Mouse (Mus musculus): ENCODE measurements around the gene Jade2. TPM values are rescaled to one million over a fixed set of nuclear protein-coding genes. Genes with fewer than 3 reads are reported as not detected.
A peak's percentile ranks its signal among the peaks of the same experiment; 100 is the strongest.

The Jade2 gene
- polyA plus RNA-seq, 1 experiment from 2014 or later, result 1.9 TPM

- Histone ChIP-seq H3K36me3 (peaks cover 61% of the 10 kb centered on the region), H3K4me3 (no peak overlapping the region), H3K27ac (no peak overlapping the region), H3K4me2 (no peak overlapping the region), H3K9ac (no peak overlapping the region), H3K4me1 (peaks cover 7% of the 10 kb centered on the region), H3K27me3 (no peaks in the 10 kb centered on the region), H3K9me3 (no peaks in the 10 kb centered on the region)
- ATAC-seq (ENCODE audit: insufficient number of reproducible peaks, low FRiP score, low TSS enrichment, low read depth), result 0 out of 2 replicates have a peak, but pooled peaks have one; percentile 48
- WGBS, result 74% methylated on average over 4 of the region's 4 CpGs
Measured at GRCm38 (mm10) chr11:51831962-51832909, 25.2 kb downstream of the Jade2 start.

- Histone ChIP-seq H3K4me1 (0 out of 2 replicates have a peak, but pooled peaks cover 3% of the 10 kb centered on the region), H3K4me3 (no peak overlapping the region), H3K27ac (no peak overlapping the region), H3K36me3 (peaks cover 73% of the 10 kb centered on the region), H3K9ac (no peak overlapping the region), H3K27me3 (no peaks in the 10 kb centered on the region), H3K9me3 (no peaks in the 10 kb centered on the region), H3K4me2 (no peak overlapping the region)
- 85% methylated on average over 19 of the region's 19 CpGs for WGBS
- no peak for ATAC-seq (ENCODE audit: insufficient number of reproducible peaks, low FRiP score, low TSS enrichment, low read depth)
Measured at GRCm38 (mm10) chr11:51824867-51825424, 32.5 kb downstream of the Jade2 start.

- WGBS, result 88% methylated on average over 3 of the region's 3 CpGs
- peaks cover 74% of the 10 kb centered on the region for H3K36me3 ChIP-seq
Measured at GRCm38 (mm10) chr11:51823963-51824753, 33.3 kb downstream of the Jade2 start.

DNA sequence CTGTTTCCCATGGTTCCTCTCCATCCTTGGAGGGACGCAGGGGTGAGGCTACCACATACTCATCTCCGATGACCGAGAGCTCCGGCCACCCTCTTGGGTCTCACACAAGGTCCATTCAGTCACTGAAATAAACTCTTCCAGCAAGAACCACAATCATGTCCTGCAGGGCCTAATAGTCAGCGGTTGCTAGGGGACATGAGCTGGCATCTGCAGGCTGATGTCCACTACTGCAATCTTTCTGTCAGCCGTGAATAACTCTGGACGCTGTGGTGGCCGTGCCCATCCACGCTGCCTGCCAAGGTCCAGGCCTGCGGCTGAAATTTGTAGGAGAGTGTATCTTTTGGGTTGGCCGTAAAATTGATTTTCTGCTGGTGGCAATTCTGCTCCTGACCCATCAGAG, 34.2 kb downstream of the Jade2 start:
- H3K9me3 ChIP-seq, result no peaks in the 10 kb centered on the region
- WGBS, result 81% methylated on average over 11 of the region's 11 CpGs
- no peak overlapping the region for H3K4me3 ChIP-seq
- no peak overlapping the region for H3K4me2 ChIP-seq
- no peak overlapping the region for H3K9ac ChIP-seq
- H3K4me1 ChIP-seq, result 0 out of 2 replicates have a peak, but pooled peaks cover 3% of the 10 kb centered on the region
- H3K36me3 ChIP-seq, result peaks cover 77% of the 10 kb centered on the region
- H3K27me3 ChIP-seq, result no peaks in the 10 kb centered on the region
- ATAC-seq (ENCODE audit: insufficient number of reproducible peaks, low FRiP score, low TSS enrichment, low read depth), result no peak
- no peak overlapping the region for H3K27ac ChIP-seq

More at GRCm38 (mm10) chr11:51823963-51824753, 33.3 kb downstream of the Jade2 start:
- Histone ChIP-seq H3K27ac (no peak overlapping the region), H3K9me3 (no peaks in the 10 kb centered on the region), H3K27me3 (no peaks in the 10 kb centered on the region), H3K4me1 (0 out of 2 replicates have a peak, but pooled peaks cover 3% of the 10 kb centered on the region), H3K4me3 (no peak overlapping the region), H3K4me2 (no peak overlapping the region), H3K9ac (no peak overlapping the region)
- ATAC-seq (ENCODE audit: insufficient number of reproducible peaks, low FRiP score, low TSS enrichment, low read depth), result no peak

- Histone ChIP-seq H3K4me3 (no peak overlapping the region), H3K4me2 (no peak overlapping the region), H3K27ac (no peak overlapping the region), H3K36me3 (peaks cover 74% of the 10 kb centered on the region), H3K4me1 (0 out of 2 replicates have a peak, but pooled peaks cover 3% of the 10 kb centered on the region), H3K9ac (no peak overlapping the region), H3K27me3 (no peaks in the 10 kb centered on the region), H3K9me3 (no peaks in the 10 kb centered on the region)
- no peak for ATAC-seq (ENCODE audit: insufficient number of reproducible peaks, low FRiP score, low TSS enrichment, low read depth)
- 31% methylated on average over 4 of the region's 4 CpGs for WGBS
Measured at GRCm38 (mm10) chr11:51822736-51823135, 34.7 kb downstream of the Jade2 start.

DNA sequence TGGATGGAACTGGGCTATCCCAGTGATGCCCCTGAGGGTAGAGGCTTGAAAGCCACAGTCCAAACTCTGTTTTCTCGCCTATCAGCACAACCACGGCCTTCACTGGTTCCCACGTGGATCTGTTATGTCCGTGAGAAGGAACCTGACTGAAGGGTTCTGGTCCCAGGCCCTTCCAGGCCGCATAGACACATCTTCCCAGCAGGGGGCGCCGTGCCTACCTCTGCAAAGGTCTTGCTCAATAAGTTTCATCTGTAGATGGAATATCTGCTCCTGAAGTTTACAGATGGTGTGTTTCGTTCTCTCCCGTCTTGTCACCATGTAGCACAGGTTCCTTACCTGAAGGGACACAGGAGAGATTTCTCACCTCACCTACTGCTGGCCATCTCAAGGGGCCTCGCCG, 36.6 kb downstream of the Jade2 start:
- WGBS, result 36% methylated on average over 11 of the region's 11 CpGs
- Histone ChIP-seq H3K9me3 (no peaks in the 10 kb centered on the region), H3K27me3 (no peaks in the 10 kb centered on the region), H3K27ac (no peak overlapping the region), H3K4me3 (no peak overlapping the region), H3K4me1 (0 out of 2 replicates have a peak, but pooled peaks cover 3% of the 10 kb centered on the region), H3K4me2 (no peak overlapping the region), H3K36me3 (peaks cover 74% of the 10 kb centered on the region), H3K9ac (no peak overlapping the region)
- ATAC-seq (ENCODE audit: insufficient number of reproducible peaks, low FRiP score, low TSS enrichment, low read depth), result no peak

- H3K27me3 ChIP-seq, result no peaks in the 10 kb centered on the region
- H3K27ac ChIP-seq, result no peak overlapping the region
- no peak for ATAC-seq (ENCODE audit: insufficient number of reproducible peaks, low FRiP score, low TSS enrichment, low read depth)
- no peaks in the 10 kb centered on the region for H3K9me3 ChIP-seq
- peaks cover 73% of the 10 kb centered on the region for H3K36me3 ChIP-seq
- no peak overlapping the region for H3K4me2 ChIP-seq
- H3K4me3 ChIP-seq, result no peak overlapping the region
- no peak overlapping the region for H3K9ac ChIP-seq
- H3K4me1 ChIP-seq, result 0 out of 2 replicates have a peak, but pooled peaks cover 3% of the 10 kb centered on the region
- 82% methylated on average over 3 of the region's 3 CpGs for WGBS
Measured at GRCm38 (mm10) chr11:51819964-51820363, 37.5 kb downstream of the Jade2 start.

DNA sequence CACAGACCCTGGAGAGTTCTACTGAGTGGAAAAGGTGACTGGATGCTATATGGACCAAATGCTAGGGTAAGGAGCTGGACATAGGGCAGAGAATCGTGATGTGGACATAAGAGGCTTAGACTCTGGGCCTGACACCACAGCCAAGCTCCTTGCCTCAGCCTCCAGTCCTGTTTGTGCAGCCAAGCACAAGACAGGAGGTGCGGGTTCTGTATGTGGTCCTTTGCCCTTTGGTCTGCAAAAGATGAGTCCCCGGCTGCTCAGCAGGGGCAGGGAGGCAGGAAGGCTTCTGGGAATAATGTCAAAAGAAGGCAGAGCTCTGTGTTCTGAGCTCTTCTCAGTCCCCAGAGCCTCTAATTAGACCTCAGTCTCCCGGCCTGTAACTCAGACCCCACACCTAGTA, 38.6 kb downstream of the Jade2 start:
- no peak overlapping the region for H3K27ac ChIP-seq
- 86% methylated on average over 4 of the region's 4 CpGs for WGBS
- H3K36me3 ChIP-seq, result peaks cover 73% of the 10 kb centered on the region

DNA sequence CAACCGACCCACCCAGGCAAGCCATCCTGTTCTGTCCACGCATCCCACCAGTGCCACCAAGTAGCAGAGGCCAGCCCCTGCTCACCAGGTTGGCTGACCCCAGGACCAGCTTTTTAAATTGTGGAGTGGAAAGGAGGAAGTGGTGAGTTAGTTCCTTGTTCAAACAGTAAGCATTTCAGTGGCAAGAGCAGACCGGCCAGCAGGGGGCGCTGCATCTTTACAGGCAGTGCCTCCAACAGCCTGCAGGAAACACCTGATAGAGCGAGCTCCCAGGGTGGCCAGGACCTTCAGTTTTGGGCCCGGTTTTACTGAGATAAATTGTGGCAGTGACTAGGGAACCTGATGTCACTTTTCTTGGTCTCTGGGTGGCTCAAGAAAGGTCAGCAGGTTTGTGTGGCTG, 39.7 kb downstream of the Jade2 start:
- WGBS, result 29% methylated on average over 6 of the region's 6 CpGs
- no peaks in the 10 kb centered on the region for H3K9me3 ChIP-seq
- peaks cover 73% of the 10 kb centered on the region for H3K36me3 ChIP-seq
- no peaks in the 10 kb centered on the region for H3K4me1 ChIP-seq
- H3K27ac ChIP-seq, result no peak overlapping the region
- no peaks in the 10 kb centered on the region for H3K27me3 ChIP-seq
- H3K4me2 ChIP-seq, result no peak overlapping the region
- H3K4me3 ChIP-seq, result no peak overlapping the region
- ATAC-seq (ENCODE audit: insufficient number of reproducible peaks, low FRiP score, low TSS enrichment, low read depth), result no peak
- no peak overlapping the region for H3K9ac ChIP-seq

More for the DNA sequence above, 38.6 kb downstream of the Jade2 start:
- H3K9ac ChIP-seq, result no peak overlapping the region
- no peak for ATAC-seq (ENCODE audit: insufficient number of reproducible peaks, low FRiP score, low TSS enrichment, low read depth)
- H3K4me2 ChIP-seq, result no peak overlapping the region
- no peaks in the 10 kb centered on the region for H3K27me3 ChIP-seq
- H3K9me3 ChIP-seq, result no peaks in the 10 kb centered on the region
- 0 out of 2 replicates have a peak, but pooled peaks cover 1% of the 10 kb centered on the region for H3K4me1 ChIP-seq
- H3K4me3 ChIP-seq, result no peak overlapping the region

DNA sequence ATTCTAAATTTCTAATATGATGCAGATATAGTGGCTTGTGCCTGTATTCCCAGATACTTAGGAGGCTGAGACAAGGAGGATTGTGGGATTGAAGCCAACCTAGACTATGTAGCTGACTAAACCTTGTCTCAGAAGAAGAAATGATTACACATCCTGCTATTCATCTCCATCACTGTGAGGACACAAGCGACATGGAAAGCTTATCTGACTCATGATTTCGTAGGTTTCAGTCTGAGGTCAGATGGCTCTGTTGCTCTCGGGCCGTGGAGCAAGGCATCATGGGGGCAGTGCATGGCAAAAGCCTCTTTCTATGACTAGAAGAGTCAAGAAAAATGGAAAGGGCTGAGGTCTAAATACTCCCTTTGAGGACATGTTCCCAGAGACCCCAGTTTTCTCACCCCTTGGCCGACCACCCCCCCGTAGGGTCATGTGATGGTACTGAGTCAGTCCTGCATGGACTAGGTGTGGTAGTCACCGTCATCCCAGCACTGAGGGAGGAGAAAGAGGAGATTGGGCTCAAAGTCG, 45.4 kb downstream of the Jade2 start:
- H3K36me3 ChIP-seq, result peaks cover 38% of the 10 kb centered on the region
- H3K9ac ChIP-seq, result no peak overlapping the region
- H3K27ac ChIP-seq, result no peak overlapping the region
- 89% methylated on average over 8 of the region's 8 CpGs for WGBS
- H3K27me3 ChIP-seq, result no peaks in the 10 kb centered on the region
- ATAC-seq (ENCODE audit: insufficient number of reproducible peaks, low FRiP score, low TSS enrichment, low read depth), result no peak
- no peak overlapping the region for H3K4me3 ChIP-seq
- H3K4me2 ChIP-seq, result no peak overlapping the region
- H3K9me3 ChIP-seq, result no peaks in the 10 kb centered on the region
- 0 out of 2 replicates have a peak, but pooled peaks cover 9% of the 10 kb centered on the region for H3K4me1 ChIP-seq

DNA sequence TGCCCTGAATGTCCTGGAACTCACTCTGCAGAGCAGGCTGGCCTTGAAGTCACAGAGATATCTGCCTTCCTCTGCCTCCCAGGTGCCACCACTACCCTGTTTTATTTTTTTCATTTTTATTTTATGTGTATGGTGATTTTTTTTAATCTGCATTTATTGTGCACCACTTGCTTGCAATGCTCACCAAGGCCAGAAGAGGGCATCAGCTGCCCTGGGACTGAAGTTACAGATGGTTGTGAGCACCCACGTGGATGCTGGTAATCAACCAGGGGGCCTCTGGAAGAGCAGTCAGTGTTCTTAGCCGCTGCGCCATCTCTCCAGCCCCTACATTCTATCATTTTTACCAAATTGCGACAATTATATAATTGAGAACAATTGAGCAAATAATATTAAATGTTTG, 46.2 kb downstream of the Jade2 start:
- Histone ChIP-seq H3K9me3 (no peaks in the 10 kb centered on the region), H3K4me1 (0 out of 2 replicates have a peak, but pooled peaks cover 9% of the 10 kb centered on the region), H3K27me3 (no peaks in the 10 kb centered on the region), H3K4me3 (no peak overlapping the region), H3K27ac (no peak overlapping the region), H3K36me3 (peaks cover 30% of the 10 kb centered on the region), H3K9ac (no peak overlapping the region), H3K4me2 (no peak overlapping the region)
- WGBS, result 85% methylated on average over 4 of the region's 4 CpGs
- no peak for ATAC-seq (ENCODE audit: insufficient number of reproducible peaks, low FRiP score, low TSS enrichment, low read depth)
